Mouse (Mus musculus) forelimb bud, embryonic 11.5 days (tissue): Measurements from ENCODE around the gene Scamp2.

Experiments used
- DNase-seq: peaks from one replicate; pipeline ENCODE4 v3.0.0-alpha.2; 2012; ENCODE audit warnings: low read depth, low spot score

Gene Scamp2

DNA sequence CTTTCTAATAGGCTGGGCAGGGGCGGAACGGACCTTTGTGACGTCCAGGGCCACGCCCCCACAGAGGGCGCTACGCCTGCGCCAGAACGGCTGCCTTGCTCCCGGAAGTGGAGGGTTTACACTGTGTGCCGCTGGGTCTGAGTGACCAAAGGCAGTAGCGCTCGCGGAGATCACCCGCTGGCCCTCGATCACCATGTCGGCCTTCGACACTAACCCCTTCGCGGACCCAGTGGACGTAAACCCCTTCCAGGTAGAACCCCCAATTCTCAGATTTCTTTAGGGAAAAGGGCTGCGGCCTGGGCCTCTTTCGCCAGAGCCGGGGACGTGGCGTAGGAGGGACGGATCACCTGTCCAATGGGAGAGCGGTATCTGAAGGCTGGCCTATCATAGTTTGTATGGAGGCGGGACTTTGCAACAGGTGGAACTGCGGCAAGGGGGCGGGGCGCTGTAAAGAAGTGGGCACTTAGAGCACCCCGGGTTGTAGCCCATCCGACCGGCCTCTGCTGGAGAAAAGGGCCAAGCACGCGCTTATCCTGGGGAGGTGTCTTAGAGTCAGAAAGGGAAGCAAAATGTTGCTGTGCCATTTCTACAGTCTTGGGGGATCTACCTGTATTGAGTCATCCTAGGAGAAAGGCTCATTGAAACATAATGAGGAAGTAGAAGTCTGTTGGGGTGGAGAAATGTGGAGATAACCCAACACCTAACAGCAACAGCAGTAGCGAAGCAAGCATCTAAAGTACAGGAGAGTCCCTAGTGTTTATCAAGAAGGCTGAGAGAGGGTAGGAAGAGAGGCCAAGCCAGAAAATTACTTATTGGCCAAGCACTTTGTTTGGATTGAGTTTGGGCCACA, at the start of gene Scamp2:
Scamp2 (plus strand) TSS at position 83 of the 850 bp plus-strand sequence.
- peak; percentile 92 for DNase-seq

DNA sequence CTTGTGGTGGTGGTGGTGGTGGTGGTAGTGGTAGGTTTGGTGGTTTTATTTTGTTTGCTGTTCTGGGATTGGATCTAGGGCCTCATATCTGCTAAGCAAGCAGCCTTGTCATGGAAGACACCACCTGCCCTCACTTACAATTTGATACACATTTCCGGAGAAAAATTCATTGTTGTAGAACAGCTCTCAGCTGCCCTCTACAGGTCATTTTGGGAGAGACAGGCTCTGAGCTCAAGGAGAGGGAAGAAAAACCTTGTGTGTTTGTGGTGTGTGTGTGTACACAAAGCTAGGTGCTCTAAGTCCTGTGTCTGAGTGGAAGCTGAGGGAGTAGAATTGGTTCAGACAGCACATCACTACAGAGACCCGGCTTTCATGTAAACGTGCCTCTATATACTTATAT, 43.6 kb upstream of the Scamp2 start:
- peak; percentile 65 for DNase-seq

DNA sequence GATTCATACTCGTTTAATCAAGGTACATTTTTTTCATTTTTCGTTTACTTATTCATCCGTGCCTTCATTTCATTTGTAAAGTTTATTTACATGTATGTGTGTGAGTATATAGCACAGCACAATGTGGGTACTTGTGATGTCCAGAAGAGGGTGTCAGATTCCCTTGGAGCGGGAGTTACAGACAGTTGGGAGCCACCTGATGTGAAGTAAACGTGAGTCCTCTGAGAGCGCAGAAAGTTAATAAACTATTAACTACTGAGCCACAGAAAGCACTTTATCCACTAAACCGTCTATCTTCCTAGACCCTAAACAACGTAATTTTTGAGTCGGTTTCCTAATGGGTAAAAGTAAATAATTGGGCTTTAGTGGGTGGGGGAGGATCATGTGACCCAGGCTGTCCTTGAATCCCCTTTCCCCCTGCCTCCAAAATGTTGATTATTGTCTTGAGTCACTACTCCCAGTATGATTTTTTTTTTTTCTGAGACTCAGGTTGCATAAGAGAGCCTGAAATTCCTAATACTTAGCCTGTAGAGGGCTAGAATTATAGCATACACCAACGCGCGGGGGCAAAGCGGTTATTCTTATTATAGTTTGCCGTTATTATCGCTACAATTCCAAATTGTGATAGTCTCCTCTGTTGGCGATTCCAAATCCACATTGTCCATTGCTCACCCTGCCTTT, 40.2 kb upstream of the Scamp2 start:
- DNase-seq = no peak

DNA sequence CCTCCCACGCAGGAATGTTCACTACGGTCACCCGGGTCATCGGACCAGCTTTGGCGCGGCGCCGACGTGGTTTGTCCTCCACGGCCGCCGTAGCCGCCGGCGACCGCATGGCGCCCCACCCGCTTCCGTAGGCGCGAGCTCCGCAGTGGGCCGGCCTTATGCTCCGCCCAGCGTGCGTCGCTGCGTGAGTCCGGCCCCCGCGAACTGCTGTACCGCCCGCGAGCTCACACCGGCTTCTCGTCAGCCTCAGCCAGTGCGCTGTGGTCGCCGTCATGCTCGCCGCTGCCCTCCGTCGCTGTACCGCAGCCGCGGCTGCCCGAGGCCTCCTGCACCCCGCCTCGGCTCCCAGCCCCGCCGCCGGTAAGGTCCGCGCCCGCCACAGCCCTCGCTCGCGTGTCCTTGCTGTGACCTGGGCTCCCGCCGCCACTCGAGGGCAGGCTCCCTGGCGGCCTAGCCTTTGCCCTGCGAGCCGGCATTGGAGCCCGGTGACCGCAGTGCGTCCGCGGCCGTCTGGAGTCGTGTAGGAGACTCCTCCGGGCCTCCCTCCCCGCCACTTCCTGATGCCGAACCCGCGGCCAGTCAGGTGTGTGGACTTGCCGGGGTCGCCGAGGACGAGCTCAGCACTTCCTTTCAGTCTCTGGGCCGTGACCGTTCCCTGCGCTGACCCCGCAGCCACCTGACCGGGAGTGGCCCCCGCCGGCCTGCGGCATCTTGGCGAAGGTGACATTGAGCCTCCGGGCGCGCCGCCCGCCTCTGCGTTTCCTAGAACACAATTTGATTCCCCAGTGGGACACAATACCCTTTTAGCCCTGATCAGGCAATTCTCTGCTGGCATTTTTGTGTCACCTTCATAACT, 39.5 kb upstream of the Scamp2 start, which contains the start of gene Cox5a:
Cox5a (plus strand) TSS at position 219 of the 856 bp plus-strand sequence.
- DNase-seq = peak; percentile 92

DNA sequence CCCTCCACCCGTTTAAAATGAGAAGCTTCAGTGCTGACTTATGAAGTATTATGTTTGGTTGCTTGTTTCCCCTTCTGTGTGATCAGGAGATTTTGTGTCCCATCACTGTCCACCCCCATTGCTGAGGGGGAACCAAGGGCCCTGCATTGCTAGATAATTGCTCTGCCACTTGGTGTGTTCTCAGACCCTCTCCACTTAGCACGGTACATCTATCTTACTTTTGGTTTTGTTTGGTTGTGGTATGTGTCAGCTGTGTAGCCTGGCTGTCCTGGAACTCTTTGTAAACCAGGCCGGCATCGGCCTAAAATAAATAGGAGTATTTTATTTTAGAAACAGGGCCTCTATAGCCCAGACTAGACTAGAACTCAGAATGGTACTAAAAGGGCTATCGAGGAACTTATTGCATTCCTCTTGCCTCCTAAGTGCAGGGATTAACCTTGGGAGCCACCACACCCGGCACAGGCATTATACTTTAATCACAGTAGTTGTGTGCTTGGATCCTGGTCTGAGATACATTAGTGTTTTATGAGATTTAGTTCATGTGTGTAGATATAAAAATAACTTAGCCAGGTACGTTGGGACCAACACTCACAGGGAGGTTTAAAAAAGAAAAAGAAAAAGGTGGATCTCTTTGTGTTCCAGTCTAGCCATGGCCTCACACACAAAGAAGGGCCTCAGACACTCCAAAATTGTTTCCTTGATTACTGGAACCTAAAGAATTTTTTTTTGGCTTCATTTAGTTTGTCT, 38.5 kb upstream of the Scamp2 start:
- DNase-seq = no peak

DNA sequence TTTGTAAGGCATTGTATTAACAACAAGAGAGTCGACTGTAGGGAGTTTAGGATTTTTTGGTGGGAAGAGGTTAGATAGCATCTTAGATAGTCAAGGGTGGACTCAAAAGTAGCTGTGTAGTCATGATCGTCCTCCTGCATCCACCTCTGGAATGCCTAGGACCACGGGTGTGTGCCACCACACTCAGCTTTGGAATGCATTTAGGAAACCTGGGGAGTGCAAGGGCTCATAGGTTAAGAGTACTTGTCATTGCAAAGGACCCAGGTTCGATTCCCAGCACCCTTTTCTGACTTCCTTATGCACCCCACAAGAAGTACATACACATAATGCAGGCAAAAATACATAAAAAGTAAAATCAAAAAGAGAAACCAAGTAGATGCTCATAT, 37.9 kb upstream of the Scamp2 start:
- no peak for DNase-seq

DNA sequence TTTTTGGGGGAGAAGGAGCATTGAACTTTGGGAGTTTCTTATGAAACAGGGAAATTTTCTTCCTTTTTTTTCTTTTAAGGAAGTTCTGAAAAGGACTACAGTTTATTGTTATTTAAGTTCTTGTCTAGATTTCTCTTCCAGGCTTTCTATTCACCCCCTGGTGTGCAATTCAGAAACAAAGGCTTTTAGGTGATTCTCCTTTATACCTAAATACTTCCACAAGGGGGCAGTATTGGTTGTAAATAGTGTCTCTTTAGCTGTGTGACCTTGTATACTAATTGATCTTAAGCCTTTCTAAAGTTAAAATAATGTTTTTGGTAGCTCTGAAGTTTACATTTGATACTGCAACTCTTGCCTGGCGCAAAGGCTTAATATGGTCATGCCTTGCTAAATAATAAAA, 37.0 kb upstream of the Scamp2 start:
- peak; percentile 60 for DNase-seq

DNA sequence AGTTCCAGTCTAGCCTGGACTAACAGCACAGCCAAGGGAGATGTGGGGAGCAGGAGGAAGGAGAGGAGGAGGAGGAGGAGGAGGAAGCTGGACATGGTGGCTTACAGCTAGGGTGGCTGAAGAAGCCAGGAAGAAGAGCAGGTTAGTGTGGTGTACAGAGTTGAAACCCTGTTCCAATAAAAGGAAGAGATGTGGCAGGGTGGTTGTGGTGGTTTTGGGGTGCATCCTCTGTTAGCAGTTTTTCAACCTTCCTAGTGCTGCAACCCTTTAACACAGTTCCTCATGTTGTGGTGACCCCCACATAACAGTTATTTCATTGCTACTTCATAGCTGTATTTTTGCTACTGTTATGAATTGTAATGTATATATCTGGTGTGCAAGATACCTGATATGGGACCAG, 36.3 kb upstream of the Scamp2 start:
- DNase-seq = no peak

DNA sequence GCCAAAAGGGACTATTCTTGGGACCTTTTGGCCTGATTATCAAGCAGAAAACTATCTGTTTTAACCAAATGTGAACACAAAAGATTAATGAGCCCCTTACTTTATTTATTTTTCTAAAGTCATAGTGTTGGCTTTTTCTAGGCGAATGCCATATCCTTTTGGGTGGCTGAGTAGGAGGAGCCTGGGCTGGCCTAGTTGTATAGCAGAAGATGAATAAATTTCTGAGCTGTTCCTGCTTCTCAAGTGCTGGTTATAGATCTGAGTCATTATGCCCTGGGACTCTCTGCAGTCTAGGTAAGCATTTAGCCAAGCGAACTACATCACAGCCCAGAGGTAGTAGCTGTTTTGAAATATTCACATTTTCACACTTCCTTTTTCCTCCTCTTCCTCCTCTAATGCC, 35.2 kb upstream of the Scamp2 start:
- DNase-seq = no peak

DNA sequence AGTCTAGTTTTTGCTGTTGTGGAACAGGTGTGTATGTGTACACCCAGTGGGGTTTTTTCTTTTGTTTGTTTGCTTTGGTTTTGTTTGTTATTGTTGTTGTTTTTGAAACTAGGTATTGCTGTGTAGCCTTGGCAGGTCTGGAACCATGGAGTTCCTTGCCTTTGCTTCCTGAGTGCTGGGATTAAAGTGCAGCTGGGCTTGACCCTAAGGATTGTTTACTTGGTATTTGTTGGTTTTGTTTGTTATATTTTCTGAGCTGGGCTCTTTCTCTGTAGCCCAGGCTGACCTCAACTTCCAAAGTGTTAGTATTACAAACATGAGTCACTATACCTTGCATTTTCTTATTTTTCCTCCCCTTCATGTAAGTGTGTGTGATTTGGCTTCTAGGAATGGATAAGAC, 34.3 kb upstream of the Scamp2 start:
- no peak for DNase-seq

DNA sequence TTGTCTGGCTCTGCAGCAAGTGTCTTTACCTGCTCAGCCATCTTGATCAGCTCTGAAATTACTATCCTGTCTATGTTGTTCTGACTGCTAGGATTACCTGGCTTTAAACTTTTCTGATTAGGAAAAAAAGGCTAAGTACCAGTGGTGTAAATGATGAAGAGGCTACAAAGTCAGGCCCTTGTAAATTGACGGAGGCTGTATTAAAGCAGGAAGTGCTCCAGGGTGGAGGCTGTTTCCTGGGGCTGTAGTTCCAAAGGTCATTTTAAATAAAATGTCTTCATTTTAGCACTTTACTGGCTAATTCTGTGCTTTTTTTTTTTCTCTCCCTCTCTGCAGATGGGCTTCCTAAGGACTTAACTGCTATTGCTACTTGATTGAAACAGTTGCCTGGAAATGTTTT, 28.8 kb upstream of the Scamp2 start:
- no peak for DNase-seq

DNA sequence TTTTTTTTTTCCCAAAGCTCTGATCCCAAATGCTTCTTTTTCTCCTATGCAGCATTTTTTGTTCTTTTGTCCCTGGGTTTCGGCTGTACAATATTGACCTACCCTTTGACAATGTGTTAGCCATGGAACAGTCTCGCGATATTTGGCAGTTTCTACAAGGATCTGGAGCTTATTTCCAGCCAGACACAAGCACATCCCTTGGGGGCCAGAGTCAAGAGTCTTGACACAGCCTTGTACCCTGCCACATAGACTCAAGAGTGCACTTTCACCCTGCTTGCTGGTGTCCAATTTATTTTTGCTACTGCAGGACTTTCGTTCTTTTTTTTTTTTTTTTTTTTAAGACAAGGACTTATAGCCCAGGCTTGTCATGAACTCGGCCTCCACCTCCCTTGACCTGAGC, 24.4 kb upstream of the Scamp2 start:
- DNase-seq = no peak

DNA sequence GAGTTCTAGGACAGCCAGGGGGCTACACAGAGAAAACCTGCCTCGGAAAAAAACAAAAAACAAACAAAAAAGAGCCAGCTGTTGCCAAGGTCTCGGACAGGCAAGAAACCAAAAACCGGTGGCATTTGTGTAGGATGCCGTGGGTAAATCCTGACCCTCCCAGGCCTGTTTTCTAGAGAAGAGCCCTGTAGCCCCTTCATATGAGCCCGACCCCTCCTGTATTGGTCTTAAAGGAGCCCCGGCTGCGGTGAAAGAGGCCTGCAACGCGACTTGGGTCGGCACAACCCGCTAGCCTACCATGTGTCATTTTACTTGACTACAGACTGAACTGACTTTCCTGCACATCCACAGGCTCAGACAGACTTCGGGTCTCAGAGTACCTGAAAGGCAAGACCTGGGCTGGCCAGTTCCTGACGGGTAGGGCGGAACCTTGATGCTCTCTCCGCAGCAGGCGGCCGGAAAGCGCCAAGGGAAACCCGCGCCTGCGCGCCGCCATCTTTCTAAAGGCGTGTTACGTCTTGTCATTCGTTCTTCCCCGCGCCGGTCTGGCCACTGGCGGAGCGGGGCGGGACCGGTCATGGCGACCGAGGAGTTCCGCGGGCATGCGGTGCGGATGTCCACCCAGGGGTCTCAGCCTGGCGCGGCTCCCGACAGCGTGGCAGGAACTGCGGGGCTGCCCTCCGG, 23.6 kb upstream of the Scamp2 start, which contains the start of gene Fam219b:
Fam219b (plus strand) TSS at position 485 of the 684 bp plus-strand sequence.
- DNase-seq = peak; percentile 86

DNA sequence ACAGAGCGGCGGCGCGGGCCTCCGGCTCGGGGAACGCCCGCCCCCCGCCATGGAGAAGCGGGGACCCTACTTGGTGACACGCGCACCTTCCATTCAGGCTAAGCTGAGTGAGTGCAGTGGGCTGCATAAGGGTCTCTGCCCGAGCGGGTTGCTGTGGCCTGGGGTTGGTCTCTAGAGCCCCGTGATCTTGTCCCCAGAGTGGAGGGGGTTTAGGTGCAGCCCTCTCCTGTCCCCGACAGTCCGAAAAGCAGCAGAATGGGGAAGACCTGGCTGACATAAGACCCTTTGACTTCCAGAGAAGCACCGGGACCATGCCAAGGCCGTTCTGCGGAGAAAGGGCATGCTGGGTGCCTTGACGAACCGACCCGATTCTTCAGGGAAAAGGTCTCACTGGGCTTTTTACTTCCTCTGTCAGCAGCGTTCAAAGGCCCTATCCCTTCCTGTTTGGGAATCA, 23.0 kb upstream of the Scamp2 start:
- no peak for DNase-seq

DNA sequence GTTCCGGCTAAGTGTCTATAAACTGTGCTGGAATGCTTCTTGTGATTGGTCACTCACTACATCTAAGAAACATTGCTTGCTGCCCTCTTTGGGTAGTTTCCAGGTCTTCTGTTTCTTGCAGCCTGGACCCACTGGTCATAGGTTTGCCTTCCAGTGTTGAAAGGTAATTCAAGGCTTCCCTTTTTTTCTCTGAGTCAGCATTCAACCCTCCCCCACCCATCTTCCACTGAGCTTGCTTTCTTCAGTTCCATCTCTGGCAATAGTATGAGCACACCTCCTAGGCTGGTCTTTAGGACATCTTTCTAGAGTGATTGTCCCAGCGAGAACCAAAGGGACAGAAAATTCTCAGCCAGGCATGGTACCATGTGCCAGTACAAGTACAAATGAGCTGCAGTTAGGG, 21.2 kb upstream of the Scamp2 start:
- no peak for DNase-seq

DNA sequence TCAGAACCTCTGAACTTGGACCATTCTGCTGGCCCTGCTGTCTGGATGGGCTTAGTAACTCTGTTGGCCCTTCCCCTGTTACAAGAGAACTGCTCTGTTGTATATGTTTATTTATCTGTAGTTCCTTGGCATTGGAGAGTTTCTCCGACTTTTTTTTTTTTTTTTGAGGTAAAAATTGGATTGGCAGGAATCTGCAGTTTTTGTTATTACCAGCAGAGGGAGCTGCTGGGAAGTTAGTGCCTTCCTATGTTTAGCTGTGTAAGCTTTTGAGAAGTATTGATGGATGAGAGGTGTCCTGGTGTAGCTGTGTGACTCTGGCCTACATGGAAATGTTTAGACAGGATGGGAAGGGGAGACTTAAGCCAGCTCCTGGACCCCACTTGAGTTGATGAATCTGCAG, 19.4 kb upstream of the Scamp2 start:
- peak; percentile 61 for DNase-seq

DNA sequence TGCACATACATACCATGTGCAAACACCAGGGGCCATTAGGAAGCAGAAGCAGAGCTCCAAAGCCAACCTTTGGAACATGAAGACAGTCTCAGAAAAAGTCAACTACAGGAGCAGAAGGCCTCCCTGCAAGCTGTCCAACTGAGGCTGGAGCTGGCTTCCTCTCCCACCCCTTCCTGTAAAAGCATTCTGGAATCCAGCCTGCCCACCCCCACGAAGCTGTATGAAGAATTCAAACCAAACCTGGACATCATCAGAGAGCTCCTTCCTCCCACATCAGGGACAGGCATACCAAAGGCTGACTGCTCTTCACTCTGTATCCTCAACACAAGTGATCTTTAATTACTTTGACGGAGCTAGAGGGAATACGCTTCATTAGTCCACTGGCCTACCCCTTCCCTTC, 16.8 kb upstream of the Scamp2 start:
- no peak for DNase-seq

DNA sequence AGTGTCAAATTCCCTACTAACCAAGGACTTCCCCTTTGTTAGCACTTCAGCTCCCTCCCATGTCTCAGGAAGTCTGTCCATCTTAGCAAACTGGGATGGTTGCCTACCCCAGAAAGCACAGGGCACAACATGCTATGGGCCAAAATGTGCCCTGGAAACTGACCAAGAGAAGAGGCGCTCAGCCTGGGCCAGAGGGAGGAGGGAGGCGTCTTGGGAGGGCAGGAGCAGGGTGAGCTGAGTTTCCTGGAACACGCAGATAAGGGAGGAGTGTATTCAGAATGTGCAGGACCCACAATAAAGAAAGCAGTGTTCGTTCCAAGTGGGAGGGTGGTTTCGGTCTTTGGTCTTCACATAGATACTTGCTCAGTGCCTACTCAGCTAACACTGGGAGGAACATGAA, 13.5 kb upstream of the Scamp2 start:
- DNase-seq = no peak

DNA sequence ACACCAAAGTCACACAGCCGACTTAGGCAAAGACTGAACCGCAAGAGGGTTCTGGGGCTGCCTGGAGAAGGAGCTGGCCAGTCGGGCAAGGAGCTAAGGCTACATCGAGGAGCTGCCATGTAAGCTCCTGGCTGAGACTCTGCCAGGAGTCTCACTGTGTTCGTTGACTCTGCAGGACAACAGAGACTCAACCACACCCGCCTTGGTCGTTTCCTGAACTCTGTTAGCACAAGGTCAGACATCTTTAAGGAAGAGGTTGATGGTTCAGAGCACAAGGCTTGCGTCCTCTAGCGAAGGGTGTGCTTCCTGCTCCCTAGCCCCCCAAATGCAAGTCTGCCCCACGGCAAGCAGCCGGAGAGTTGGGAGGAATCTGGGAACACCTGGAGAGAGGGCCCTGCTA, 12.9 kb upstream of the Scamp2 start:
- no peak for DNase-seq

DNA sequence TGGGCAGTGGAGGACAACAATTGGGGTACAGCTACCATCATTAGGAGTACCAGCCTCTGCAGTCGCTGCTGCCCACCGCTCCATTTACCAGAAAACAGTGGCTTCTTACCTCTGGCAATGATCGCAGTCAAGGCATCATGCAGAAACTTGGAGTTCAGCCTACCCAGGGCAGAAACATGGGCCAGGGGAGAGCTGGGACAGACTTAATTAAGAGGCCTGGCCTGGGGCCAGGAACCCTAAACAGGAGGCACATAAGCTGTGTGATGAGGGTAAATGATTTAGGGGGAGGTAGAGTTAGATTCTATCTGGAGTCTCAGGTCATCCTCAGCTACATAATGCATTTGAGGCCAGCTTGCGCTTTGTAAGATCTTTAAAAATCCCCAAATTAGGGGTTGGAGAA, 11.6 kb upstream of the Scamp2 start:
- DNase-seq = no peak
